Mouse (Mus musculus) gastrocnemius, postnatal 36 days (tissue): ENCODE results near the gene Dpp6. TPM values are rescaled to one million over a fixed set of nuclear protein-coding genes. Genes with fewer than 3 reads are reported as not detected.

Source experiments
- DNase-seq, 2 experiments: peaks; one replicate each; pipeline ENCODE4 v3.0.0; 2022
- intact Hi-C: fragments of 180-260 bp; cut with DNase I; formaldehyde crosslinking; loops from one replicate; pipeline ENCODE4 v1.15.1; 2025
- total RNA-seq, 2 experiments: library from RNA; stranded (reverse); gene quantifications; 2 replicates each; pipeline ENCODE4 v1.2.3; 2021

The Dpp6 gene
- total RNA-seq, 2 experiments from 2014 or later = 0.36 to 0.52 TPM

DNA sequence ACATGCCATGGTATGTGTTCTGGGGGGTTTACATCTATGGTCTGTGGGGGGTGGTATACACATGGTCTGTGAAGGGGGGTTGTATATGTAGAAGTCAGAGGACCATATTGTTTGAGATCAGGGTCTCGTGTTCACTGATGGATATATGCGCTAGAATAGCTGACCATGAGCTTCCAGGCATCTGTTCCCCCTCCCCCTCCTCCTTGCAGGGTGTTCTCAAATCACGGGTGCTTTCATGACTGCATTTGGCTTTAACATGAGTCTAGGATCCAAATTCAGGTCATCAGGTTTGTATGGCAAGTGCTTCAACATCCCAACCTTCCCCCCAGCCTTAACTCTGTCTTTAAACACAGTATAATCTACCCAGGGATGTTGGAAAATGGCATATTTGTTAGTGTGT is 448.3 kb downstream of the Dpp6 start:
- DNase-seq = no peak
- intact Hi-C loops = no loop called here

DNA sequence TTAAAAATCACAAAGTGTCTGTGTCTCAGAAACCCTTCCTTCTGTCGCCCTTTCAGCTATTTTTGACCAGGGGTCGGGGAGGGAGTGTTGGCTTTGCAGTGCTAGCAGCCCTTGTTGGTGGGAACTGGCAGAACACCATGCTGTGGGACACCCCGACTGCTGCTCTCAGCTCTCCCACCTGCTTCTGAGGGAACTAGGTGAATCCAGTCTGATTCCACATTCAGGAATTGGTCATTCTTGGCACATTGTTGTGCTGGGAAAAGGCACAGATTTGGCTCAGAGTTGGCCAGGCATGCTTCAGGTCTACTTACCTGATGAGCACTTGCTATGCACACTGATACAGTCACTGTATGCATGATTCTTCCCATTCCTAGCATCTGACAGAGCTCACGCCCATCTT is 454.3 kb downstream of the Dpp6 start:
- intact Hi-C loops = no loop called here
- no peak for DNase-seq

DNA sequence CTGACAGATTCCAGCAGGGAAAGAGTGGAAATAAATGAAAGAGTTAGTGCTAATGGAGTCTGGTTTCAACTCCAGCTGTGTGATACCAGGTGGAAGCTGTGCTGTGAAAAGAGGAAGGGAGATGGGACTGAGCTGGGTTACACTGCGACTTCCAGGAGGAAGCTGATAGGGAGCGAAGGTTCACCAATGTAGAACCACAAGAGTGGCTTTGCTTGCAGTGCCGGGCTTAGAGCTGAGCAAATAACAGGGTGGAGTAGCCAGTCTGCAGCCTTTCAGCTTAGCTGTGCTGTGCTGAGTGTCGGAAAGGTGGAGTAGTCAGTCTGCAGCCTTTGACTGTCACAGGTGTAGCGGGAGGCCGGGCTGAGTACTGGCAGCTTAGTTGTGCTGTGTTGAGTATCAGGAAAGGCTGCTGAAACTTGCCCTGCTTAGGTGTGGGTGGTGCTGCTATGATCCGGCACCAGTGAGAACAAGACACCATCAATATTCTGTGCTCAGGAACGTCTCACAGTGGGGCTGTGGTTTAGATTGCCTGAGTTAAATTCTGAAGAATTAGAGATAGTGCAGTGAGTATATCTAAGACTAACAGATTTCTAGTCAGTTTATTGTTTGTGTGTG is 457.9 kb downstream of the Dpp6 start:
- intact Hi-C loops = no loop called here
- no peak for DNase-seq

DNA sequence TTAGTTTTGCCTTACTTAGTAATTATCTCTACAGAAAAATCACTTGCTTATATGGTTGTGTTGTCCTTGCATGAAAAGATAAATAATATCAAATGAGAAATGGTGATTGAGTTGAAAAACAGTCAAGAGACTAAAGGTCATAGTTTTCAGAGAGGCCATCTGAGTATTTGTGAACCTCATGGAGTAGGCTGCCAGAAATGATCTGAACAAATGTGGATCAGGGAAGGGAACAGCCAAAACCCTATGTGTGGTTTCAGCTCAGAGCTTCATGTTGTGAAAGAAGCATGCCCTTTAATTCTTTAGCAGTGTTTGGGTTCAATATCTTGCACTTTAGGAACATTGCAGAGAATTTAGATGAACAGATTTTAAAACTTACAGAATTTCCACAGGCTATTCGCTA is 458.9 kb downstream of the Dpp6 start:
- intact Hi-C loops = no loop called here

DNA sequence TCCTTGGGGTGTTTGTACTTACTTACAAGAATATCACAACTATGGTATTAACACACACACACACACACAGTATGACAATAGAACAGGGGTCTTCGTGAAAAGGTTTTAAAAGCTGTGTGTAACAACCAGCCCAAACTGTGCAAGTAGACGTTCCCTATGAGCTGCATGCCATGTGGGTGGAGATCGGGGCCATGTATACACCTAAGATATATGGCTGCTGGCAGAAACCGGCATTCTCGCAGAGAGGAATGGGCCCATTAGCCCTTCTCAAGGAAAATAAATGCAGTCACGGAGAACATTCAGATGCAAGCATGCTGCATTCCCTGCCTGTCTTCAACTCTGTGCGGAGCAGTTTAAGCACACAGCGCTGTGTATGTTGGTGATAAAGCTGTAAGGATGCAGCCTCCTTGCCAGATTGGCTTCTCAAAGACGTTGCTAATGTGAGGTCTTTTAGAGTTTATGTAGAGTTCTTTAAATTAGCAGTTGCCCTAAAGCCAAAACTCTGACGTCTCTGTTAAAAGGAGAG is 461.2 kb downstream of the Dpp6 start:
- no peak for DNase-seq
- intact Hi-C loops = no loop called here

More for the DNA sequence above, 458.9 kb downstream of the Dpp6 start:
- no peak for DNase-seq

DNA sequence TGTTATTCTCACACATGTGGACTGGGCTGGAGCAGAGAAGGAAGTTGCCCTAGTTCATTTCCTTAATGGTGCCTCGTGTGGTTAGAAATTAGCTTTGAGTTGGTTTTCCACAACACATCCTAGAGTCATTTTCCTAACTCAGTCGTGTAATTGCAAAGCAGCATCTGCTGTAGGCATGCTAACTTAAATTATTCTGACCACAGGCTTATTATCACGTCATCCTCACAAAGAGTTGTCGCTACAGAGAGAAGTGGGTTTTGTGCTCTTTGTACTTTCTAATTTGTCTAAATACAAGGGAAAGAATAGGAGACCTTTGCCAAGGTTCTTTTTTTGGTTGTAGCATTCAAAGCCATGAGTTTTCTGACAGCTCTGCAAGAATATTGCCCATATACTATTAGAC is 469.9 kb downstream of the Dpp6 start:
- intact Hi-C loops = no loop called here
- DNase-seq = no peak

DNA sequence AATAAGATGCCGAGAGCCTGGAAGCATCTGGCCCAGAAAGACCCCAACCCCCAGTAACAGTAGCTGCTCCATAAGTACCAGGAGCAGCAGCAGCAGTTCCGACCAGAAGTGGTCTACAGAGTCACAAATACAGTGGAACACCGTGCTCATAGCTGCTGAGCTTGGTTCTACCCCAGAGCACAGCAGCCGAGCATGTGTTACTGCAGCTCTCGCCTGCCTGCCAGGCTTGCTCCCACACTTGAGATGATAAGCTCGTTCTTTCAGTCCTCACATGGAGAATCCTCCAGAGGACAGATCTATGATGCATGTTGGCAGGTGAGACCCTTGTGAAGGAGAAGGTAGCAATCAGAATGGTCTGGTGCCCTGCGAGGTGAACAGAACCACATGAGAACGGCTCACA is 474.4 kb downstream of the Dpp6 start:
- intact Hi-C loops = no loop called here
- no peak for DNase-seq

DNA sequence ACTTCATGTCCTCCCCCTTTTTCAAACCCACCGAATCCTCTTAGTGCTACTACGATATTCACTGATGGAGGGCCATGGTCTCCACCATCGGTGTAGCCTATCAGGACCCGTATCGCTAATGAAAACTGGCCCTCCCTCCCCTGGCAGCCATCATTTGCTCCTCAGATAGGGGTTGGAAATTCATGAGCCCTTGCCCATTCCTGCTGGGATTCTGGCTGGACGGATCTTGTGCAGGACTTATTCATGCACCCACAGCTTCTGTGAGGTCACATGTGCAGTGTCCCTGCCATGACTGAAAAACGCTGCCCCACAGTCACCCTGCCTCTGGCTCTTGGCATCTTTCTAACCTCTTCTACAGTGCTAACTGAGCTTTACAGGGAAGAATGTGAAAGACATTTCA is 475.2 kb downstream of the Dpp6 start:
- intact Hi-C loops = no loop called here
- no peak for DNase-seq

DNA sequence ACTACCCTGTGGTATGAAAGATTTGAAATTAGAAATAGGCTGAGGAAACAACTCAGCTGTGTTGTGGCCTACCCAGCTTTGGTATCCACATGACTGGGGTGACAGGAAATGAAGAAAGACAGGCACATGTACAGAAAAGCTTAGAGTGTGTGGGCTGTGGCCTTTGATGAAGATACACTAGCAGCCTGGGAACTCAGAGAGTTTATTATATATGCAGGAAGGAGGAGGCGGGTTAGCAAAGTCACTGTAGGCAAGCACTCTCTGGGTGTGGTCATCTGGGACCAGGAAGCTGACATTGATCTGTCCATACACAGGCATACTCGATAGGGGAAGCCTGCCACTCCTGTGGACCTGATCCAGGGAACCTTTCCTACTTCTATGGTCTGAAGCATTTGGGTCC is 487.1 kb downstream of the Dpp6 start:
- DNase-seq = no peak
- intact Hi-C loops = no loop called here

DNA sequence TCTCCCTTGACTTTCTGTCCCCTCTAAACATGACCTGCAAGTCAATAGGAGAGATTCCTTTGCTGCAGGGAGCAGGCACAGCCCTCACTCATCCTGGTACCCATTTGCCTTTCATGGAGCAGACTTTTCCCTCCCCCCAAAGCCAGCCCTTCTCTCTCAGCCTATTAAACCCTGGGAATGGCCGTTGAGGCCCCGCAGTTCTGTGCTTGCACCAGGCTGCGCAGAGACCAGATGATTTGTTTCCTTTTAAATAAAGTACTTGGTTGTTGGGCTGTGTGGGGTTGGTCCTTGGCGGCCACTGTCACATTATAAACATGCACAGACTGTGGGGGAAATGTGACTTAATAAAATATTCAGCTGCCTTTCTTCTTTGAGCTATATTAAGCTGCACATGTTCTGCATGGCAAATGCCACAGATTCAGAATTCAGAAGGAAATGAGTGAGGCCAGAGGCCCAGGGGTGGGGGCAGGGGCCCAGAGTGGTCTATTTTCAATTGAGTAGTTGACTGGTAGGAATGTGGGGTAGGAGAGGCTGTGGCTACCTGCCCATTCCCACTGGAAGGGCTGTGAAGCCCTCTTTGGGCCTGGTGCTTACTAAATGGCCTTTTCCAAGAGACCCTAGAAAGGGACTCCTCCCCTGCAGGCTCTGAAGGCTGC is 489.6 kb downstream of the Dpp6 start:
- no peak for DNase-seq
- intact Hi-C loops = no loop called here

DNA sequence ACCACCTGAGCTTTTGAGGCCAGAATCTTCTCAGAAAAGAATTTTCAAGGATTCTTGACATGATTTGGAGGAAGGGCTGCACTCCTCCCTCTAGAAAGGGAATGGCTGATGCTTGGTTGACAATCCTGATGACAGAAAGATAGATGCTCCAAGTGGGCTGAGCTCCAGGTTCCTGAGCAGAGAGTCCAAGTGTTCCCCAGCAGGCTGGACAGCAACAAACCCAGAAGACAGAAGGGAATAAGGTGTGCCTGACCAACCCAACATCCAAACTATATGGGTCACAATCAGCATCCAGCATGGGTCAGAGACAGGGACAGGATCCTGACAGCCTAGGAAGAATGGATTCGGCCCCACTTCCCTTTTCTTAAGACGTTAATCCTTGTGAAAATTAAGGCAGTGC is 493.2 kb downstream of the Dpp6 start:
- intact Hi-C loops = no loop called here
- no peak for DNase-seq

DNA sequence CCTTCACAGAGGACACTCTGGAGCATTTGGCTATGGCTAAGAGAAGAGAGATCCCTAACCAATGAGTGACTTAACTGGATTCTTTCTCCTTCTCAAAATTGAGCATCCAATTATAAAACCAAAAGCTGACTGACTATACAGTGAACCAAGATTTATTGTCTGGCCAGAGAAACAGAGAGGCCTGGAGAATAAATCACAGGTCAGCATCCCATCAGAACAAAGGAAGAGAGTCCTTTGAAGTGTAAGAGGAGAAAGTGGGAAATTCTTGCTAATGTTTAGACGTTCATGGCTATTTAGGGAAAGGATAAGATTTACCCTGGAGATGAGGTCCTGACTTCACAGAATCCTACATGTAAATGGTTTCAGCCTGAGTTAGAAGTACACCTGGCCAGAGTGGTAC is 499.7 kb downstream of the Dpp6 start:
- no peak for DNase-seq
- intact Hi-C loops = no loop called here

DNA sequence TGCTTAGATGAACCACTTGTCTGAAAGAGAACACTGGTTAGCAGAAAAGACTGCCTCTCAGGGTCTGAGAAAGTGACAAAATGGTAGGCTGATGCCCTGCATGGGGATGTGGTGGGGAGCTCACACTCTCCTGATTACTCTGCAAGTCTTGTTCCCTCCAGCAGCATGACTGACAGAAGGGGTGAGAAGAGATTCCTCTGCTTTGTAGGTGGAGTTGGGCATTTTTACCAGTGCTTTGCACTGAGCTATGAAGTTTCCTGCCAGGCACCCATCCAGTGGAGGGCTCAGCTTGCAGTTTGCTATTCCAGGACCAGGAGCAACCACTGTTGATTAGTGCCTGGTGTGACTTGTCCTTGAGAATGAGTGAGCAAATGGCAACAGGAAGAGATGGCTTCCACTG is 500.3 kb downstream of the Dpp6 start:
- intact Hi-C loops = no loop called here
- no peak for DNase-seq

DNA sequence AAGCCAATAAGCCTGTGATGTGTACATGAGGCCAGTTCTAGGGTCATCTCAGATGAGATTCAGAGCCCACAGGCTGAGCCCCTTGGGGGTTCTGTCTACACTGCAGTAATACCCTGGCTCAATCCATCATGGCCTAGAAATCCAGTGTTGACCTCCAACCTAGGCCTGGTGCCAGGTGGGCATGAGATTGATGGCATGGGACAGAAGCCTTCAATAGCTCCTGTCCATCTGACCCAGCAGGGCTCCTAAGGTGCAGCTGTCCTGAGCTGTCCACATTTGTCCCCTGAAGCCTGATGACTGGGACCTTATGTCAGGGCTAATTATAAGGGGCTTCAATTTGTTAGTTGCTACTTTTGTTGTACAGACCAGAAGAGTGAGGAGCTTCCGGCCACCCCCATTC is 500.8 kb downstream of the Dpp6 start:
- DNase-seq = no peak
- intact Hi-C loops = no loop called here

DNA sequence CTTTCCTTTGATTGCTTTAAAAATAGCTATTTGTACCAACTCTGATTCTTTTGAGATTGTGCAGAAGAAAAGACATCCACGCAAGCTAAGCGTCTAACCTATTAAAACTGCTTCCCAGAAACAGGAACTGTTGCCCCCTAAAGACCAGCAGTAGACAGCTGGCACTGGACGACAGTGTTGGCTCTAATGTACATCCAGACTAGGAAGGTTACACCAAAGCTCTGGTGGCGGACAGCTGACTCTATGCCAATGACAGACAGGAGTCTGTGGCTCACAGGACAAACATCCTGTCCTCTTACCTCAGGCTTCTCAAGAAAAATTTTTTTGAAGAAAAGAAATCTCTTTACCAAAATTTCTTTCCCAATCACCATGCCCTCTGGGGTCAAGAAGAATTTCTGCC is 502.7 kb downstream of the Dpp6 start:
- intact Hi-C loops = no loop called here
- no peak for DNase-seq

DNA sequence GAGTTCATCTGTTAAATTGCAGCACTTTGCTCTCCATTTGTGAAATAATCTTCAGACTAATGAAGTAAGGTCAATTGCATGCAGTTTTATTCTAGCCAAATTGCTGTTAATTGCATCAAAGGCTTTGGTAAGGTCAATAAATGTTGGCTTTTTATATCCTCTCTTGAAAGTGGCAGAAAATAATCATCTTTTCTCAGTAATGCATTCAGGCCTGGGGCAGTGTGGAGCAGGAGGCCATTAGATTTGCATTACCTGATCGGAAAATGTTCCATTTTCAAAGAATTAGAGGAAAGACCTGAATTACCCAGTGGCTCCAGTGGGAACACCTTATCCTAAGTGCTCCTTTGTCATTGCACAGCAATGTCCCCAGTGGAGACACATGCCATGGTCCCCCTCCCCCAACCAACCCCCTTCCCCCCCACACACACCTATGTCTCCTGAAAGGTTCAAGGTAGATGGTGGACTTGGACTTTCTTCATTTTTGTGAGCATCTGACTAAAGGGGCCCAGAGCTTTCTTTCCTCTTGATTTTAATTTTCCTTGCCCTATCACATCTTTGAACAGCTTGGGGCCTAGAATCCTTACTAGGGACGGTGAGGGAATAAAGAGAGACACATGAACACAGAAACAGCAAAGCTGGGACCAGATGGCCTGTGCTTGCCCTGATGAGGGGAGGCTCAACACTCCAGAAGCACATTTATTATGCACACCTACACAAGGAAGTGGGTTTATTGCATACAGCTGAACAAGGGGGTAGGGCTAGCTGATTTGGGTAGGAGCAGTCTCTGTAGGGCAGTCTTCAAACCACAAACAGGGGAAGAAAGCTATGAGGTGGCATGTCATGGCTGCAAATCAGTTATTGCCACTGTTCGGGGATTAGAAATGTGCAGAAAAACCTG is 506.1 kb downstream of the Dpp6 start:
- DNase-seq = no peak
- intact Hi-C loops = no loop called here

DNA sequence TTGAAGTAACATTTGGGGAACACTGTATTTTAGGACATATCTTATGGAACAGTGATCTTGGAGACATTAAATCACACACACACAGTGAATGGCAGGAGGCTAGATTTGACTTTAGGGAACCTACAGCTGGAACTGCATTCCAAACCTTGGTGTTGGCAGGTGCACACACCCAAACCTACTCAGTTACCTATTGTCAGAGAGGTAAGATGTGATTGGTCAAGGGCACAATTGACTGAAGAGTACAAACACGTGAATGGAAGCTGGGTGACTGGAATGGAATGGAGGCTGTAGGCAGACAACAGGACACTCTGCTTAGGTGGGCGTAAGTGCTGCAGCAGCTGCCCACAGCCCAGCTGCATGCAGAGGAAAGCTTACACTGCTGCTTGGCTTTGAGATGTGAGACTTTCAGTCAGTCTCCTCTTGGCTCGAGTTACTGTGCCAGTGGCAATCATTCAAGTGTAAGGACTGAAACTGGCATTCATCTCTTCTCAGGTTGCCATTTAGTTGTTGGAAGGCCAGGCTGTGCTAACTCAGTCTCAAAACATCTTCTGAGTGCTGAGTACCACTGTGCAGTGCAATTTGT is 507.4 kb downstream of the Dpp6 start:
- intact Hi-C loops = no loop called here
- DNase-seq = no peak

DNA sequence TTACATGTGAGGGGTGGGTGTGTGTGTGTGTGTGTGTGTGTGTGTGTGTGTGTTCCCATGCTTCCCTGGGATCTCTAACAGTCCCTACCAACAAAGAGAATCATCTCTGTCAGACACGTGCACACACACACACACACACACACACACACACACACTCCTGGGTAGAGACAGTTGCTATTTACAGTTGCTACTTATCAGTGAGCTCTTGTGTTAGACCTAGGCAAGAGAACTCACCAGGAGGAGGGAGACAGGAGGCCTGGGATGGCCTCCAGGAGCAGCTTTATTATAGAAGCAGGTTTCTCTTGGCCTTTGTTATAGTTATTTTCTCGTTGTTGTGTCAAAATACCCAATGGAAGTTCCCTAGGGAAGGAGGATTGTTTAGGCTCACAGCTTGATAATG is 519.7 kb downstream of the Dpp6 start:
- DNase-seq = no peak
- intact Hi-C loops = no loop called here

DNA sequence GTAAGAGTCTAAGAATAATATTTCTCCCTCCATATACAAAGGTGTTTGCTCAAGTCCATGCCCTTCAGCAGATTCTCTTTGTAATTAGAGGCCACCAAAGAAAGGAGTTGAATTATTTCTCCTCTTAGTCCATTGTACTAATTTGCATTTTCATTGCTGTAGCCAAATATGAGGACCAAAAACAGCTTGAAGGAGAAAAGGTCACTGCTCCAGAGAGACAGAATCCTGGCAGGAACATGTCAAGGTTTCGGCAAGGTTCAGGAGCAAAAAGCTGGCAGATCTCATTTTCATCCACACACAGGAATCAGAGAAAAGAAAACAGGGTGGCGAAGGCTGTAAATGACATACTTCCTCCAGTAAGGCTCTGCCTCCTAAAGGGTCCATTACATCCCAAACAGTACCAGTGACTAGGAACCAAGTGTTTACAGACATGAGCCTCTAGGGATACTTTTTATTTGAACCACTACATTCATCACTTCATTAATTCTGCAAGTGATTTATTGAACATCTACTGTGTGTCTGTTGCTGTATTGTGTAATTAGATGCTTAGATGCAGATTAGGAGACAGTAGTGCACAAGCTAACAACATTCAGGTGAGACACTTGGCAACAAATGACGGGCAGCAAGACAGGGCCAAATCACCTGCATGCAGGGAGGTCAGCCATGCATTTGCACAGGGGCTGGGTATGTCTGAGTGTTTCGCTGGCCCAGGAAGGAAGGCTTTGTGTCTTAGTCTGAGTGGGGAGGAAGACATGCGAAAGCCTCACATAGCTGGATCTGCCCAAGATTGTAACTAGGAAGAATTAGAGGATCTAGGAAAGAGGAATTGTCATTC is 522.4 kb downstream of the Dpp6 start:
- intact Hi-C loops = no loop called here
- DNase-seq = no peak

DNA sequence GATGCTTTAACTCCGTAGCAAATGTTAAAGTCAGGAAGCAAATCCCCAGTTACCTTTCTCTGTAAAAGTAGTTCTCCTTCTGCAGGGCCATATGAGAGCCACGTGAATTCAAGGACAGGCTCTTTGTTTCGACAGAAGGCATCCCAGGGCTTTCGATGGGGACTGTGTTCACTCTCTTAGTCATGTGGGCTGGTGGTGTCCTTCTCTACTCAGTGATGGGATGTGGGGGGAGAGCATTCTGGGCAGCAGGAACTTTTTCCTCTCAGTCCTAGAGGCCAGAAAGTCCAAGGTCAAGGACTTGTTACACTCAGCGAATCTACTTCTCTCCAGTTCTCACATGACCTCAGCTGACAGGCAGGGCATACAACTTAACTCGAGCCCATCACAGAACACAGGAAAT is 525.3 kb downstream of the Dpp6 start:
- no peak for DNase-seq
- intact Hi-C loops = no loop called here
